Mouse (Mus musculus) stomach, postnatal 0 days (tissue): ENCODE data around the gene Vat1. TPM values are rescaled to one million over a fixed set of nuclear protein-coding genes. Genes with fewer than 3 reads are reported as not detected.
"Not testable (repeated sequence)": the region's sequence is repeated elsewhere in the genome, so short reads cannot be mapped to it uniquely, and the experiment has no call there.

Experiments
- ATAC-seq: fragments of 200-750 bp; cut with Nextera tagmentation; 2 replicates; pipeline ENCODE4 v1.8.0; 2017; ENCODE audit not compliant: low FRiP score, low TSS enrichment
- DNase-seq: peaks from one replicate; pipeline ENCODE4 v3.0.0-alpha.2; 2016; ENCODE audit warnings: low spot score
- H3K27ac ChIP-seq: fragments of 300-500 bp; sonication (generic); replicated peaks from 2 replicates; pipeline ENCODE4 v1.5.1; 2014; ENCODE audit warnings: mild to moderate bottlenecking, control low read depth
- H3K27me3 ChIP-seq: fragments of 300-500 bp; sonication (generic); 2 replicates; pipeline ENCODE4 v1.6.1; 2014; ENCODE audit warnings: low read length; ENCODE audit not compliant: control insufficient read depth, insufficient read depth
- H3K36me3 ChIP-seq: fragments of 300-500 bp; sonication (generic); 2 replicates; pipeline ENCODE4 v1.6.1; 2014; ENCODE audit warnings: low read length, mixed read lengths; ENCODE audit not compliant: control insufficient read depth, insufficient read depth
- H3K4me1 ChIP-seq: fragments of 300-500 bp; sonication (generic); replicated peaks from 2 replicates; pipeline ENCODE4 v1.6.1; 2014; ENCODE audit warnings: antibody characterized with exemption; ENCODE audit not compliant: control insufficient read depth, insufficient read depth
- H3K4me2 ChIP-seq: fragments of 300-500 bp; sonication (generic); replicated peaks from 2 replicates; pipeline ENCODE4 v1.6.1; 2014; ENCODE audit warnings: low read depth, mild to moderate bottlenecking, control low read depth, moderate library complexity
- H3K4me3 ChIP-seq: fragments of 300-500 bp; sonication (generic); 2 replicates; pipeline ENCODE4 v1.5.1; 2014; ENCODE audit warnings: low read depth, low read length, control low read depth
- H3K9ac ChIP-seq: fragments of 300-500 bp; sonication (generic); 2 replicates; pipeline ENCODE4 v1.6.1; 2014; ENCODE audit warnings: mild to moderate bottlenecking, low read length, control low read depth, mixed read lengths
- H3K9me3 ChIP-seq: fragments of 300-500 bp; sonication (generic); 2 replicates; pipeline ENCODE4 v1.6.1; 2016; ENCODE audit warnings: low read length; ENCODE audit not compliant: control insufficient read depth
- CTCF ChIP-seq: IDR thresholded peaks from 2 replicates; pipeline ENCODE4 v1.5.1; 2016; ENCODE audit warnings: antibody characterized with exemption, low read depth, mild to moderate bottlenecking, moderate library complexity
- EP300 ChIP-seq: optimal IDR thresholded peaks from 2 replicates; pipeline ENCODE3; 2016; ENCODE audit warnings: antibody characterized with exemption
- WGBS: fragments of 180-500 bp; shearing (Covaris S2); extraction: QIAGEN DNeasy Blood & Tissue Kit; methylation state at CpG from one replicate; pipeline ENCODE4 v1.1.7; 2014; 5-methylcytosine and 5-hydroxymethylcytosine counted together
- polyA plus RNA-seq: library from polyadenylated mRNA; unstranded; fragments of >200 nt; fragmentation: Nextera tagmentation; extraction: Ambion mirVana; gene quantifications from 2 replicates; pipeline ENCODE4 v1.2.1, GENCODE M21; 2015

The Vat1 gene
- polyA plus RNA-seq, 1 experiment from 2014 or later: 63.4 TPM

GRCm38 (mm10) chr11:101450394-101450793 is 15.6 kb downstream of the Vat1 start:
- Histone ChIP-seq H3K36me3 (no peaks in the 10 kb centered on the region), H3K4me3 (no peak overlapping the region), H3K9me3 (no peaks in the 10 kb centered on the region), H3K27me3 (no peaks in the 10 kb centered on the region), H3K27ac (no peak overlapping the region), H3K4me1 (0 out of 2 replicates have a peak, but pooled peaks cover 4% of the 10 kb centered on the region), H3K9ac (no peak overlapping the region), H3K4me2 (no peak overlapping the region)
- TF ChIP-seq CTCF (peak; percentile 51), EP300 (no peak)
- WGBS: 81% methylated on average over 3 of the region's 3 CpGs
- no peak for DNase-seq
- ATAC-seq: no peak

GRCm38 (mm10) chr11:101449596-101449995 is 16.4 kb downstream of the Vat1 start:
- DNase-seq, H3K4me2 ChIP-seq: not testable (repeated sequence)
- WGBS: 71% methylated on average over 4 of the region's 4 CpGs

GRCm38 (mm10) chr11:101448899-101449298 is 17.1 kb downstream of the Vat1 start:
- Histone ChIP-seq H3K27me3 (no peaks in the 10 kb centered on the region), H3K36me3 (peaks cover 11% of the 10 kb centered on the region), H3K27ac (peak overlapping the region; percentile 93), H3K9ac (peak overlapping the region; percentile 72), H3K4me2 (peak overlapping the region; percentile 70), H3K4me1 (0 out of 2 replicates have a peak, but pooled peaks cover 2% of the 10 kb centered on the region), H3K9me3 (no peaks in the 10 kb centered on the region), H3K4me3 (peak overlapping the region; percentile 53)
- ATAC-seq (0 out of 2 replicates have a peak, but pooled peaks have one; percentile 11), DNase-seq (no peak)
- WGBS: 59% methylated on average over 4 of the region's 4 CpGs
- TF ChIP-seq EP300 (no peak), CTCF (no peak)

More at GRCm38 (mm10) chr11:101449596-101449995, 16.4 kb downstream of the Vat1 start:
- H3K9me3 ChIP-seq, H3K36me3 ChIP-seq, H3K4me3 ChIP-seq, H3K9ac ChIP-seq, ATAC-seq, H3K27ac ChIP-seq, H3K4me1 ChIP-seq, H3K27me3 ChIP-seq: not testable (repeated sequence)

- H3K9ac ChIP-seq: peak within 1 kb of the TSS; percentile 72
- no peaks in the 10 kb centered on the region for H3K27me3 ChIP-seq
- 10% methylated on average over 10 of the region's 10 CpGs for whole genome bisulfite sequencing
- H3K4me1 ChIP-seq: 0 out of 2 replicates have a peak, but pooled peaks cover 2% of the 10 kb centered on the region
- TF ChIP-seq EP300 (no peak), CTCF (no peak)
- no peaks in the 10 kb centered on the region for H3K9me3 ChIP-seq
- H3K4me2 ChIP-seq: peak within 1 kb of the TSS; percentile 70
- peak within 1 kb of the TSS; percentile 93 for H3K27ac ChIP-seq
- ATAC-seq (peak; percentile 82), DNase-seq (peak; percentile 89)
- peaks cover 13% of the 10 kb centered on the region for H3K36me3 ChIP-seq
- peak within 1 kb of the TSS; percentile 53 for H3K4me3 ChIP-seq
These were observed 17.7 kb downstream of the Vat1 start, which contains the start of gene Ifi35 for GRCm38 (mm10) chr11:101448274-101448746. Gene Ifi35 (plus strand): TSS chr11:101448407.

- DNase-seq (no peak), ATAC-seq (no peak)
- TF ChIP-seq EP300 (no peak), CTCF (no peak)
- Histone ChIP-seq H3K36me3 (peaks cover 13% of the 10 kb centered on the region), H3K9ac (no peak overlapping the region), H3K27me3 (no peaks in the 10 kb centered on the region), H3K4me2 (peak overlapping the region; percentile 70), H3K27ac (peak overlapping the region; percentile 93), H3K4me3 (no peak overlapping the region; the same call in 1 of the 2 replicates), H3K9me3 (no peaks in the 10 kb centered on the region), H3K4me1 (0 out of 2 replicates have a peak, but pooled peaks cover 2% of the 10 kb centered on the region)
- WGBS: 81% methylated on average over 5 of the region's 5 CpGs
These were observed 18.2 kb downstream of the Vat1 start for GRCm38 (mm10) chr11:101447786-101448185.

GRCm38 (mm10) chr11:101446860-101447259 is 19.2 kb downstream of the Vat1 start:
- not testable (repeated sequence) for H3K9me3 ChIP-seq, H3K4me3 ChIP-seq, H3K4me1 ChIP-seq, ATAC-seq, H3K9ac ChIP-seq, DNase-seq, H3K27me3 ChIP-seq, H3K27ac ChIP-seq, H3K4me2 ChIP-seq
- WGBS: 81% methylated on average over 8 of the region's 8 CpGs
- H3K36me3 ChIP-seq: peaks cover 13% of the 10 kb centered on the region
